Mouse (Mus musculus): ENCODE results near the gene Gdap1l1.

The Gdap1l1 gene

GRCm38 (mm10) chr2:163466771-163467170 lies 28.5 kb downstream of the Gdap1l1 start:
- DNase-seq: peak; percentile 5

GRCm38 (mm10) chr2:163467585-163467984 lies 29.3 kb downstream of the Gdap1l1 start:
- no peak for DNase-seq

- DNase-seq: no peak
Measured at GRCm38 (mm10) chr2:163468866-163469265, 30.6 kb downstream of the Gdap1l1 start.

GRCm38 (mm10) chr2:163469711-163470110 lies 31.4 kb downstream of the Gdap1l1 start:
- no peak for DNase-seq

GRCm38 (mm10) chr2:163471136-163471535 lies 32.9 kb downstream of the Gdap1l1 start:
- no peak for DNase-seq

- no peak for DNase-seq
Measured at GRCm38 (mm10) chr2:163471710-163472465, 33.6 kb downstream of the Gdap1l1 start.

GRCm38 (mm10) chr2:163472466-163472851 lies 34.2 kb downstream of the Gdap1l1 start, which contains the start of gene Fitm2:
TSS of gene Fitm2 (minus strand) at chr2:163472629.
- DNase-seq: peak; percentile 98

- no peak for DNase-seq
Measured at GRCm38 (mm10) chr2:163480191-163480825, 42.0 kb downstream of the Gdap1l1 start.

GRCm38 (mm10) chr2:163481539-163482029 lies 43.3 kb downstream of the Gdap1l1 start:
- no peak for DNase-seq

- DNase-seq: no peak
Measured at GRCm38 (mm10) chr2:163487360-163487759, 49.1 kb downstream of the Gdap1l1 start.

- DNase-seq: no peak
Measured at GRCm38 (mm10) chr2:163489725-163490291, 51.5 kb downstream of the Gdap1l1 start.

- no peak for DNase-seq
Measured at GRCm38 (mm10) chr2:163490656-163491055, 52.4 kb downstream of the Gdap1l1 start.

- no peak for DNase-seq
Measured at GRCm38 (mm10) chr2:163491351-163491750, 53.1 kb downstream of the Gdap1l1 start.

GRCm38 (mm10) chr2:163492018-163492417 lies 53.7 kb downstream of the Gdap1l1 start, which contains the start of gene R3hdml:
TSS of gene R3hdml (plus strand) at chr2:163492318.
- DNase-seq: no peak

- no peak for DNase-seq
Measured at GRCm38 (mm10) chr2:163493031-163493430, 54.8 kb downstream of the Gdap1l1 start.

- no peak for DNase-seq
Measured at GRCm38 (mm10) chr2:163493976-163494375, 55.7 kb downstream of the Gdap1l1 start.

GRCm38 (mm10) chr2:163494456-163494855 lies 56.2 kb downstream of the Gdap1l1 start:
- DNase-seq: no peak

GRCm38 (mm10) chr2:163502219-163502618 lies 63.9 kb downstream of the Gdap1l1 start:
- DNase-seq: no peak

GRCm38 (mm10) chr2:163503191-163503590 lies 64.9 kb downstream of the Gdap1l1 start:
- DNase-seq: no peak

Data from cerebellum, adult 8-10 months (tissue).